Mouse (Mus musculus) neural tube, embryonic 15.5 days (tissue): Measurements from ENCODE around the gene Apod. TPM values are rescaled to one million over a fixed set of nuclear protein-coding genes. Genes with fewer than 3 reads are reported as not detected.

Experiments used
- microRNA-seq: library from miRNA; unstranded; fragments of <30 nt; microRNA quantifications from one replicate; pipeline ENCODE4, GENCODE M21; 2017
- polyA plus RNA-seq: library from polyadenylated mRNA; unstranded; fragments of >200 nt; fragmentation: Nextera tagmentation; extraction: Ambion mirVana; gene quantifications from 2 replicates; pipeline ENCODE4 v1.2.1, GENCODE M21; 2015

The Apod gene
- polyA plus RNA-seq, 1 experiment from 2014 or later: 48.8 TPM

Small RNA genes within 50 kb of the gene (microRNA-seq; reads per million reads assigned to microRNA genes)
- gene Gm27415: not detected

Other genes with a start within 250 kb of the Apod start
- 16.3 and 17.8 TPM in 2 replicates for gene Xxylt1, start 233.4 kb downstream of the Apod start, polyA plus RNA-seq
- gene Acap2, start 113.6 kb downstream of the Apod start, polyA plus RNA-seq: 10.4 and 11.3 TPM in 2 replicates
- gene Ppp1r2, start 39.5 kb downstream of the Apod start, polyA plus RNA-seq: 121 and 123 TPM in 2 replicates
- 123 and 143 TPM in 2 replicates for gene Bdh1, start 107.5 kb upstream of the Apod start, polyA plus RNA-seq